Mouse (Mus musculus) ES-Bruce4 (cell line): ENCODE results near the gene H2-D1. TPM values are rescaled to one million over a fixed set of nuclear protein-coding genes. Genes with fewer than 3 reads are reported as not detected.

Experiments
- H3K27ac ChIP-seq: 2 replicates; pipeline ENCODE4 v1.5.1; 2012; ENCODE audit warnings: low read length, inconsistent platforms; ENCODE audit not compliant: insufficient read depth
- H3K27me3 ChIP-seq: 2 replicates; pipeline ENCODE4 v1.6.1; 2012; ENCODE audit warnings: mild to moderate bottlenecking, low read length, inconsistent platforms; ENCODE audit not compliant: control insufficient read depth, poor library complexity, insufficient read depth, severe bottlenecking
- H3K36me3 ChIP-seq: 2 replicates; pipeline ENCODE4 v1.6.1; 2012; ENCODE audit warnings: inconsistent platforms, mild to moderate bottlenecking, low read length, moderate library complexity; ENCODE audit not compliant: control insufficient read depth, poor library complexity, insufficient read depth, severe bottlenecking
- H3K4me1 ChIP-seq: one replicate; pipeline ENCODE4 v1.8.1; 2011; ENCODE audit warnings: low read length; ENCODE audit not compliant: control insufficient read depth, insufficient read depth
- H3K4me3 ChIP-seq: 2 replicates; pipeline ENCODE4 v1.5.1; 2011; ENCODE audit warnings: low read depth, mild to moderate bottlenecking, low read length
- H3K9ac ChIP-seq: 2 replicates; pipeline ENCODE4 v1.6.1; 2012; ENCODE audit warnings: low read depth, mild to moderate bottlenecking, inconsistent platforms; ENCODE audit not compliant: poor library complexity, severe bottlenecking
- H3K9me3 ChIP-seq: replicated peaks from 2 replicates; pipeline ENCODE4 v1.6.1; 2012; ENCODE audit warnings: mild to moderate bottlenecking, low read length, inconsistent platforms; ENCODE audit not compliant: control insufficient read depth, poor library complexity, insufficient read depth, severe bottlenecking
- CTCF ChIP-seq: IDR thresholded peaks from one replicate; pipeline ENCODE4 v1.8.1; 2011; ENCODE audit warnings: low read depth, low read length
- EP300 ChIP-seq: IDR thresholded peaks from 2 replicates; pipeline ENCODE4 v1.6.1; 2011; ENCODE audit warnings: low read depth, low read length; ENCODE audit not compliant: insufficient read depth
- POLR2A ChIP-seq: IDR thresholded peaks from one replicate; pipeline ENCODE4 v1.8.1; 2011; ENCODE audit warnings: low read length; ENCODE audit not compliant: insufficient read depth
- polyA plus RNA-seq: library from polyadenylated mRNA; stranded (reverse); fragments of >200 nt; gene quantifications from 2 replicates; pipeline ENCODE4 v1.2.4, GENCODE M21; 2011; ENCODE audit warnings: low read depth; ENCODE audit not compliant: missing spikeins, insufficient read depth, insufficient read length

H2-D1 gene
- polyA plus RNA-seq, 1 experiment: 23.1 TPM

DNA sequence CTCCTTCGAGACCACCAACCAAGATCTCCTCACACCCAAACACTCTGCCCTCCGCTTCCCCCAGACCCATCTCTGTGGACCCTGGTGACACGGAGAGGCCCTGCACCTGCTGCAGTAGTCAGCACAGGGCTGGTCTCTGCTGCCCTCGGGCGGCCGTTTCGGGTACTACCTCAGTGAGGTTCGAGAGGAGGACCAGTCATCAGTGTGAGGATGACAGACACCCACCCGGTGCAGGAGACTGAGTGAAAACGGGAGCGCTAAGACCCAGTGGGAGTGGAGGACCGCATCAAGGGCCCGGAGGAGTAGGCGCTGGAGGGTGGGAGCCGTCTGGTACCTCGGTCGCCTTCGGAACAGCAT lies 26.2 kb upstream of the H2-D1 start:
- Histone ChIP-seq H3K4me3 (peak overlapping the region; percentile 66), H3K27me3 (no peaks in the 10 kb centered on the region), H3K4me1 (no peaks in the 10 kb centered on the region), H3K9ac (peak overlapping the region; percentile 64), H3K27ac (peak overlapping the region; percentile 70; the same call in 1 of the 2 replicates), H3K36me3 (no peaks in the 10 kb centered on the region), H3K9me3 (no peaks in the 10 kb centered on the region)
- TF ChIP-seq CTCF (peak; percentile 91), POLR2A (no peak), EP300 (no peak)

DNA sequence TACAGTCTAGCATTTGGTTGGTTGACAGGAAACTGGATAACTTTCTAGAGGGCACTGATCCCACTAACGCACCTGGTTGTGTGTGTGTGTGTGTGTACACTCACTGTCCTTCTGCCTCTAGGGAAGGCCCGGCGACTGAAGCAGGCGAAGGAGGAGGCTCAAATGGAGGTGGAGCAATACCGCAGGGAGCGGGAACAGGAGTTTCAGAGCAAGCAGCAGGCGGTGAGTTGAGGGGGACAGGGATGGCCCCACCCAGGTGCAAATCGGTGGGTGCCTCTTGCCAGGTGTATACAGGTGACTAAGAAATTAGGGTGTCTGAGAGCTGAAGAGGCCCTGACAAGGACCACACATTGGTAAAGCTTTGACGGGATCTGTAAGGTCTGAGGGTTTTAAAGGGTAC lies 25.5 kb upstream of the H2-D1 start:
- Histone ChIP-seq H3K9me3 (no peaks in the 10 kb centered on the region), H3K27me3 (no peaks in the 10 kb centered on the region), H3K9ac (no peak overlapping the region), H3K36me3 (no peaks in the 10 kb centered on the region), H3K27ac (no peak overlapping the region), H3K4me3 (no peak overlapping the region), H3K4me1 (no peaks in the 10 kb centered on the region)
- TF ChIP-seq POLR2A: no peak
- TF ChIP-seq EP300: no peak
- no peak for TF ChIP-seq CTCF

DNA sequence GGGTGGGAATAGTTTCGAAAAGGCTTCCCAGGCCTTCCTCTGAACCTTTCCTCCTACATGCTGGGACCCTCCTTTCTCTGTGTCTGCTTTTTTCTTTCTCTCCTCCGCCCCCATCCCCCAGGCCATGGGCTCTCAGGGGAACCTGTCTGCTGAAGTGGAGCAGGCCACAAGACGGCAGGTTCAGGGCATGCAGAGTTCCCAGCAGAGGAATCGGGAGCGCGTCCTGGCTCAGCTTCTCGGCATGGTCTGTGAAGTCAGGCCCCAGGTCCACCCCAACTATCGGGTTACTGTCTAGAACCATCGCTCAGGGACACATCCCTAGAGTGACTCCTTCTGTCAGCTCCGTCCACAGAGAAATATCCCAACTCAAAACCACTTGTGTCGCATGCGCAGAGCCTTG lies 25.0 kb upstream of the H2-D1 start:
- no peak overlapping the region for H3K4me3 ChIP-seq
- no peaks in the 10 kb centered on the region for H3K27me3 ChIP-seq
- no peaks in the 10 kb centered on the region for H3K9me3 ChIP-seq
- no peak for TF ChIP-seq CTCF
- no peak for TF ChIP-seq POLR2A
- H3K36me3 ChIP-seq: no peaks in the 10 kb centered on the region
- H3K4me1 ChIP-seq: no peaks in the 10 kb centered on the region
- H3K9ac ChIP-seq: no peak overlapping the region
- no peak overlapping the region for H3K27ac ChIP-seq

DNA sequence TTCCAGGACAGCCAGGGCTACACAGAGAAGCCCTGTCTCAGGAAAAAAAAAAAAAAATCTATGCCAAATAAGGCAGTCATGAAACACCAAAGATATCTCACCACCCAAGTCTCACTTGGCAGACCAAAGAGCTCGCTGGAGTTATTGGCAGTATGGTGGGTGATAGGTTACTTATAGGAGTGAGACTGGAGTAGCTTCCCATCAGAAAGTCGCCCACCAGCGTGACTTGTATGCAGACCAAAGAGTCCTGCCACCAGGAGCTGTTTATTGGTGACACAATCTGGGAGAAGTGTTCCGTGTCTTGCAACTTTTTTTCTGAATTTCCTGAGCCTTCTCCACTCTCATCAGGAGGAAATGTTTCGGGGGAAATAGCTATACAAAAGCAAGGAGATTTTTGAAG lies 22.8 kb upstream of the H2-D1 start:
- Histone ChIP-seq H3K9me3 (no peaks in the 10 kb centered on the region), H3K27me3 (no peaks in the 10 kb centered on the region), H3K36me3 (peaks cover 18% of the 10 kb centered on the region), H3K9ac (no peak overlapping the region), H3K27ac (no peak overlapping the region), H3K4me3 (no peak overlapping the region), H3K4me1 (no peaks in the 10 kb centered on the region)
- TF ChIP-seq CTCF: no peak
- TF ChIP-seq EP300: no peak
- no peak for TF ChIP-seq POLR2A

DNA sequence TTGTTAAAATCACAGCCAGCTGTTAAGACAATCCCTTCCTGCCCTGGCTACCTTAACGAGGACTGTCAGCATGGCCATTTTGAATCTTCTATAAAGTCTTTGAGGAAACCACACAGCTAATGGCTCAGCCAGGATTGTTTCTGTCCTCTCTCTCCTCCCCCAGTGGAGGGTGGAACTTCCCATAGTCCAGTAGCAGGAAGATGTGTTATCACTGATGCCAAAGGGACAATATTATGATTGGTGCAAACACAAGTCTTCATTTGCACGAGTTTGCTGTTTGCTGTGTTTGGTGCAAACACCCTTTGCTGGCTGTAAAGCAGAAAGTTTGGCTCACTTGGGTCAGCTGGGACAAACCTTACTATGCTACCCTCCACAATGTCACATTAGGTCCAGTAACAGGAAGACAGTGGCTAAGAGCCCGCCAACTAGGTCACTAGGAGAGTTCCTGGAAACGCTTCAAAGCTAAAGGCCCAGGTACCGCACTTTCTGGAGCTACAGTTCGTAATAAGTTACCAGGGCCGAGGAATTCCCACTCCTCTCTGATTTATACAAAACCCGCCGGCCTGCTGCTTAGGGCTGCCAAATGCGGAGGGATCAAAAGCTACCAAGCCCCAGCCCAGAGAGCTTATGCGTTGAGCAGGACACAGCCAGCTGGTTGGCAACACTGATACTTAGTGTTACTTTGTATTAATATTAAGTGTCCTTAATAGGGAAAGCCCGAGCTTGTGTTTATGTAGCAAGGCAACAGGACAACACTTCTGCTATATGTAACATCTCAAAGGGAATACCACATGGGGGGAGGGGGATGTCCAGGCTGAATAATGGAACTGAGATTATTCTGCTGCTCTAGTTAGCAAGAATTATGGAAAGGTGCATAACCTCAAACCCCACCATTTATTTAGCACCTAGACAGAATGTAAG lies 21.9 kb upstream of the H2-D1 start:
- peaks cover 28% of the 10 kb centered on the region for H3K36me3 ChIP-seq
- no peaks in the 10 kb centered on the region for H3K27me3 ChIP-seq
- TF ChIP-seq POLR2A (no peak), CTCF (no peak)
- H3K4me3 ChIP-seq: peak overlapping the region; percentile 56
- no peaks in the 10 kb centered on the region for H3K4me1 ChIP-seq
- H3K27ac ChIP-seq: peak overlapping the region; percentile 17; the same call in 1 of the 2 replicates
- H3K9ac ChIP-seq: peak overlapping the region; percentile 95
- no peaks in the 10 kb centered on the region for H3K9me3 ChIP-seq

DNA sequence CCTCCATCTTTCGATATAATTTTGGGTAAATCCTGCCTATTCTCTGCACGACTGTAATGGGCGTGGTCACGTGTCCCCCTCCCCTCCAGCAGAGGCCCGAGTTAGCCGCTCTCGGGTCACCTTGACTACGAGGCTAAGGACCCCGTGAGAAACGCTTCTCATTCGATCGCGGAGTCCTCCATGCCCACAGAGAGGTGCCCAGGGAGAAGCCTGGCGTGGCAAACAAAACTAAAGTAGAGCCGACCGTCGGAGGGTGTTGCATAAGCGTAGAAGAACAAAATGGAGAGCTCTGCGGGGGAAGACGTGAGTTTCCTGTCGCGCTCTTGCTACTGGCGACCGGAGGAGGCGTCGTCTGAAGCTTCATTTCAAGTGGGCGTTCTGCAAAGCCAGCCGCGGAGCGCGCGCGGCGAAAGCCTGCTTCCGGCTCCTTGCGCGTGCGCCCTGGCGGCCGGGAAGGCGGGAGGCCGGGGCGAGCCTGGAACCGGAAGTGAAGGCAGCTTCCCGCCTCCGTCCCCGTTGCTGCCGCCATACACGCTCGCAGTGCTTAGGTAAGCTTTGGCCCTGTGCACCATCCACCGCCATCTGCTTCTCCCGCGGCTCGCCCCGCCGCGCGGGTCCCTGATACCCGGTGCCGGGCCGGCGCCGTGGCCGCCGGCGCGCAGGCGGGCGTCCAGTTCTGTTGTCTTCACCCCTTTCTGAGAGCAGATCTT lies 21.1 kb upstream of the H2-D1 start, which contains the start of gene Ddx39b:
Gene Ddx39b, plus strand, starts transcription at position 442 of the 710 bp plus-strand sequence.
- Histone ChIP-seq H3K4me3 (peak within 1 kb of the TSS; percentile 99), H3K27ac (peak within 1 kb of the TSS; percentile 59), H3K27me3 (no peaks in the 10 kb centered on the region), H3K4me1 (no peaks in the 10 kb centered on the region), H3K9ac (peak within 1 kb of the TSS; percentile 95), H3K9me3 (no peaks in the 10 kb centered on the region), H3K36me3 (peaks cover 36% of the 10 kb centered on the region)
- TF ChIP-seq EP300 (no peak), POLR2A (peak; percentile 40)
